Mouse (Mus musculus) thymus, postnatal 25 days (tissue): ENCODE data around the gene Gan.

Source experiments
- DNase-seq: peaks from one replicate; pipeline ENCODE4 v3.0.0; 2022

Gan gene

DNA sequence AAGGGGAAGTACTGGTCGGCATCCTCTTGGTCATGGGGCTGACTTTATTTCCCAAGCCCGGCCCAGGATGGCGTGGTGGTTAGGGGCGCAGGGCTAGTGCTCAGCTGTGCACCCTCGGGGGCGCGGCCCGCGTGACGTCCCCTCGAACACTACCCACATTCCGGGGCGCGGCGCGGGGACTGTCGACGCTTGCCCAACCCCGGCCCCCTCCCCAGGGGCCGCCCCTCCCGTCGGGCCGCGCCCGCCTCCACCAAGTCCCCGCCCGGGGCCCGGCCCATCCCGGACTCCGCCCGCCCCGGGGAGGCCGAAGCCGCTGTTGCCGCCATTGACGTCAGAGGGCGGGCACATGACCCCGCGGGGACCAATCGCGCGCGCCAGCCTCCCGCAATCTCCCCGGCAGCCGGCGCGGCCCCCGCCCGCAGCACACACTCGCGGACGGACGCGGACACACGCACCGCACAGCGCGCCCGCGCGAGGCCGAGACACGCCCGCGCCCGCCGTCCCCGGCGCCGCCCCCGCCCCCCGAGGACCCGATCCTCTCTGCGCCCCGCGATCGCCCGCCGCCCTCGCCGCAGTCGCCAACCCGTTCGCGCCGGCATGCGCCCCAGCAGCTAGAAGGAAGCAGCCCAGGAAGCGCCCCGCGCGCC, 98.5 kb downstream of the Gan start:
- peak; percentile 95 for DNase-seq

DNA sequence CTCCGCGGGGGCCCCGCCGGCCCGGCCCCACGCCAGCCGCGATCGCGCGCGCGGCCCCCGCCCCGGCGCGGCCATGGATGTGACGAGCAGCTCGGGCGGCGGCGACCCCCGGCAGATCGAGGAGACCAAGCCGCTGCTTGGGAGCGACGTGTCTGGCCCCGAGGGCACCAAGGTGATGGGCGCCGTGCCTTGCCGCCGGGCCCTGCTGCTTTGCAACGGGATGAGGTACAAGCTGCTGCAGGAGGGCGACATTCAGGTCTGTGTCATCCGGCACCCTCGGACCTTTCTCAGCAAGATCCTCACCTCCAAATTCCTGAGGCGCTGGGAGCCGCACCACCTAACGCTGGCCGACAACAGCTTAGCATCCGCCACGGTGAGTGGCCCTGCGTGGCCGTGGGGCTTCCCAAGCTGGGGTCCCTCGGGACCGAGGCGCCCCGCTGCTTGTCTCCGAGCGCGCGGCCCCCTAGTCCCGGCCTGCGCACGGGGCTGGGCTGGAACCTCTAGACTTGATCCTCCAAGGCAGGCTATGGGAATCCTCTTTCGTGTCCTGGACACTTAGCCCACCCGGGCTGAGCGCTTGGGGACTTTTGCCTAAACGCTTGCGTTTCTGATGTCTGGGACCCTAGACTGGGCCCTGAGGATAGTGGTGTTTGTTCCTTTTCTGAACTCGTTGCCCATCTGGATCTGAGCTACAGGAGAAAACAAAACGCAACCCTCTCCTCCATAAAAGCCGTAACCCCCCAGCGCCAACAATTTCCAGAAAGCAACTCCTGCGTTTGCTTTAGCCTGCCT, 99.3 kb downstream of the Gan start, which contains the start of gene Cmip:
Cmip (plus strand) TSS at position 36 of the 792 bp plus-strand sequence.
- peak; percentile 63 for DNase-seq

DNA sequence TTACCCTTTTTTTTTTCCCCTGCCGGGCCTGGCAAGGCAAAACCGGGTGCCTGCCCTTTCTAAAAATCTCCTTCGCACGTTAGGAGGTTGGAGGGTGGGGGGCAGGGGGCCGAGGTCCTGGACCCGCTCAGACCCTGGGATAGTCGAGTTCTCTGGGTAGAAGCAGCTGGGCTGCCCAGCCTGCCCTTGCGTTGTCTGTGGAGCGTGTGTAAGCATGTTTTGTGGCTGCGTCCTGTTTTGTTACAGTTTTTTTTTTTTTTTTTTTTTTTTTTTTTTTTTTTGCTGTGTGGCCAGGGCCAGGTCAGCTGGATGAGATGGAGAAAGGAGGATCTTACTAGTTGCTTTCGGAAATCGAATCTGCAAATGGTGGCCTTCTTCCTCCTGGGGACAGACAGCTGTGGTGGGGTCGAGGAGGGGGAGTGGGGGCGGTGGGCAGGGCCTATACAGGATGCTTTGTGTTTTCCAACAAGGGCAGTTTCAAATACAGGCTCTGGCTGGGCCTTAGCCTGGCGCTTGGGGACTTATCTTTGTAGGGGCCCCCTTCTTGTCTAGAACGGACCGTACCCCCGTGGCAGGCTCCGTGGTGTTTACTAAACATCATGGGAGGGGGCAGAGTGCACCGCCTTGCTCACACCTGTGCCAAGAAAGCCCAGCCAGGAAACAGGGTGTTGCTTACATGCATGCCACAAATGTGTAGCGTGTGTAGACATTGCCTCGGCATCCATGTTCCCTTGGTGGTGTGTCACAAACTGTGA, 100.1 kb downstream of the Gan start:
- DNase-seq: peak; percentile 70

DNA sequence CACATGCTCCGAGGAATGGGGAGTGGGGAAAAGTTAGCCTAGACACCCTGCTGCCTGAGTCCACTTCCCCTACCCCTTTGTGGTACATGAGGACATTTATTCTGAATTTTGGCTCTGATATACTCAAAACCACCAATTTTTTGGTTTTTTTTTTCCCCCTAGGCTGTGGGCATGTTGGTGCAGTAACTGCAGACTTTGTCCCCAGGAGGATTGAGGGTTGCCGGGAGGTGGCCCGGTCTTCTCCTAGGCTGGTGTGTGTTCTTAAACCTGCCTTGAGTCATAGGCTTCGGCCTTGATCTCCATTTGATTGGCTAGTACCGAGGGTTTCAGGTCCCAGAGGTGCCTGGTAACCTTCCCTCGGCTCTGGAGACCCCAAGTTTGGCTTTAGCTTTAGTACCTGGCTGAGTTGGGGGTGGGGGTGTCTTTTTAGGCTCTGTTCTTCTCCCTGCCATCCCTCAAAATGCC, 100.7 kb downstream of the Gan start:
- peak; percentile 22 for DNase-seq

DNA sequence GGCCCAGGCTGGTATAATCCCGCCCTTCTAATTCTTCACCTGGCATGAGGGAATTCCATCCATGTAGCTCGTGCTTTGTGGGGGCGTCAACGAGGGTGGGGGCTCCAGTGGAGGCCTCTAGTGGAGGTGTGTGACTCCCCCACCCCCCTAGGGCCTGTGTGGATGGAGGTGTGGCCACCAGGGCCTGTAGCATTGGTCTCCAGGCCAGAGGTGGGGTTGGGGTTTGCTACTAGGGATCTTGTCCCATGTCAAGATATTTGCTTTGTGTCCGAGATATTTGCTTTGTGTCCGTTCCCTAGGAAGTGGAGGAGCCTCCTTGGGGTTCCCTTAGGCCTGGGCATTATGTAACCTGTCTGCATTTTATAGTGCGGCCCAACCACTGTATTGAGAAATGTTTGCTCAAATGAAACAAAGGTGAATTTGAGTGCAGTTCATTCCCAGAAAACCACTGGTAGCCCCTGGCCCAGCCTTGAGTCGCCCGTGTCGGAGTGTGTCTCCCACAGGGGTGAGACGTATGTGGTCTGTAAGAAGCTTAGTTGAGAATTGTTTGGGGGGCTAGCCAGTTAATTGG, 101.6 kb downstream of the Gan start:
- DNase-seq: no peak

DNA sequence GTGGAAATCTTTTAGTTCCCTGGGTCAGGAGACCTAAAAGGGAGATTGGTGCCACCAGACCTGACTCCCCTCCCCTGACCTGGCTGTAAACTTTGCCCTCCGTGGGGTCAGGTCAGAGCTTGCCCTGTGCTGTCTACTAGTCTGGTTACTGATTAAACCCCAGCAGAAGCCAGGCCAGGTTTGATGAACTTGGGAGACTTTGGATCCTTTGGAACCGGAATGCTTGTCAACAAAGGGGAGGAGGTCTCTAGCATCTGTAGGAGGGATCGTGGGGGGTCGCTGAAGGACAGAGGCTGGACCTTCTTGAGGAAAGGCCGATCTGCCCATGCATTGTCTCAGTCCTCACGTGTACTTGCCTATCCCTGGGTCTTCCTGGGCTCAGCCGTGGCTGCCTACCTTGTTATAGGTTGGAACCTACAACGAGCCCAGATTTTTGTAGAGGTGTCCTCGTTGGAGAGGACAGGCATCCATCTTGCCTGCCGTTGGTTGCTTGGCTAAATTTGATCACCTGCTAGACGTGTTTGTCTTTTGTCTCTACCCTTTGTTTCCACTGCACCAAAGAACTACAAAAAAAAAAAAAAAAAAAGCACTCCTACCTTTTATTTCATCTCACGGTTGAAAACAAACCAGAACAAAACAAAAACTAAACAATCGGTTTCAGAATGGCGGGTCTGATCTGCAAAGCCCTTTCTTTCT, 102.4 kb downstream of the Gan start:
- DNase-seq: no peak

DNA sequence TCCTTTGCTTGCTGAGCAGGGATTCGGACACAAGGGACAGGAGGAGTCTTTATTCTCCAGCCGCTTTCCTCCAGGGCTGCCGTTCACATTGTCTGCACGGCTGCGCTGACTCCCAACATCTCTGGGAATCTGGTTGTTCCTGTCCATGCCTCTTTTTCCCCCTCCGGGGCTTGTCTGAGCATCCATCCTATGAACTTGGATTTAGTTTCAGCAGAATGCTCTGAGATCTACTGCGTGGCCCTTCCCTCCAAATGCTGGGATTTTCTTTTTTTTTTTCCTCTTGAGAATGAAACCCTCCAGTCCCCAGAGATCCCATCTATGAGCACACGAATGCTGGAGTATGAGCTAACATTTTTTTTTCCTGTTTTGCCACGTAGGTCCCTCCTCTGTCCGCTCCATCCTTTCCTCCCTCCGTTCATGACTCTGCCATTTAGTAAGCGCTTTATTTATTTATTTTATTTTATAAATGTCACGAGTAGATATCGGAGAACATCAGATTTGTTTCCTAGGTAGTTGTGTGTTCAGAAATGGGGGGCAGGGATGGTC, 103.1 kb downstream of the Gan start:
- DNase-seq: no peak

DNA sequence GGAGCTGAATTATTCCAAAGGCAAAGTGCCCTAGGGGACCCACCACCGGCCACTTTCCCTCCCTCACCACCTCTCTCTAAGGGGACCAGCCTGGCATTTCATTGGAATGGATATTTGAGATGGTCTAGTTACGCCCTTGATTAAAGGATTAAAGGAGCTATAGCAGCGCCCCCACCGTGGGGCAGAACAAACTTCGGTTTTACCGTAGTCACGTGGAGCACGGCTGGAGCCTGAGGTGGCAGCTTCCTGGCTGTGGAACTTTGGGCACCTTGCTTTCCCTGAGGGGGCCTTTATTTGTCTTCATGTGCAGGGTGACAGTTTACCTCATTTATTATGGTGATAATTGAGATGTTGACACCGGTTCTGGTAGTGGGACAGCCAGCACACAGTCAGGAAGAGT, 103.8 kb downstream of the Gan start:
- peak; percentile 32 for DNase-seq

DNA sequence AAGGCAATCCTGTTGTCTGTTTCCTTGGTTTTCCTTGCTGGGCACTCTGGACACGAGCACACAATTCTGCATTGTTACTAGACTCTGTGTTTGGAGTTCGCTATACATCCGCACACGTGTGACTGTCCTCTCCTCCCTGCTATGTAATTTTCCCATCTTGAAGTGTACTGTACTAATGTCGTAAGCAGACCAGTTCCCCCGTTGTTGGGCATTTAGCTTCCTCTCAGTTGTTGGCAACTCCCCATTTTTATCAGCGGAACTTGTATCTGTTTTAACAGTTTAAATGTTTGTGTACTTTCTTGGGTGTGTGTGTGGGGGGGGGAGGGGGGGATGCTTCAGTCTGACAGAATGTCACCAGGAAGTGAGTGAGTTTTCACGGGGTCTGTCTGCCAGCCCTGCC, 104.8 kb downstream of the Gan start:
- no peak for DNase-seq

DNA sequence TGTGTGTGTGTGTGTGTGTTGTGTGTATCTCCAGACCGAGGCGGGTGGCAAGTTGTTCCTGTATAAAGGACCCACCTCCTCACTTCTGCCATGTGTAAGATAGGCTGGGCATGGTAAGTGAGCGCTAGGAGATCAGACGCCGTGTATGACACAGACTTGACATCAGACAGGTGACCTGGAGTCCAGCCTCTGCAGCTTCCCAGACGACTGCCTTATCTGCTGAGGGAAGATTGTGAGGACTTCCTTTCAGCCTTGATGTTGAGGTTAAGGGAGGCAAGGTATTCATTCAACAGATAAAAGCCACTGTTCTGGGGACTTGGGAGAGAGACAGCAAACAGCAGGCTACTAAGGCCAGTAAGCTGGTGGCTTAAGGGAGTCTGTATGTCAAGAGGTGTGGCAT, 105.5 kb downstream of the Gan start:
- no peak for DNase-seq

DNA sequence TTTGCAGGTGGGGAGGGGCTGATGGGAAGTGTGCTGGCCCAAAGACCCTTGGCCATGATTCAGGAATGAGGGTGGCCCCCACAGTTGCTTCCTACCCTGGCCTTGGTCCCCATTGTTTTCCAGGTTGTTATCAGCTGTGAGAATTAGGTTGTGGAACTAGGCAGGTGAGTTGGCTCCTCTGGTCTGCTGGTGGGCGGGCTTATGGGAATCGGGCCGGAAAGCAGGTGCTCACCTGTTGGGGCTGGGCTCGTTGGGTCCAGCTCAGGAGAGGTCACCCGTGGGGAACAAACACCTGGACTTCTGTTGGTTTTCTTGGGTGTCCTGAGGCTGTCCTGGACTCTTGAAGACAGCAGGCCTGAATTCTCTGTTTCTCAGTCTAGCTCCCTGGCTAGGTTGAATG, 107.1 kb downstream of the Gan start:
- no peak for DNase-seq
